Mouse (Mus musculus): ENCODE results near the gene Npcd.

DNA sequence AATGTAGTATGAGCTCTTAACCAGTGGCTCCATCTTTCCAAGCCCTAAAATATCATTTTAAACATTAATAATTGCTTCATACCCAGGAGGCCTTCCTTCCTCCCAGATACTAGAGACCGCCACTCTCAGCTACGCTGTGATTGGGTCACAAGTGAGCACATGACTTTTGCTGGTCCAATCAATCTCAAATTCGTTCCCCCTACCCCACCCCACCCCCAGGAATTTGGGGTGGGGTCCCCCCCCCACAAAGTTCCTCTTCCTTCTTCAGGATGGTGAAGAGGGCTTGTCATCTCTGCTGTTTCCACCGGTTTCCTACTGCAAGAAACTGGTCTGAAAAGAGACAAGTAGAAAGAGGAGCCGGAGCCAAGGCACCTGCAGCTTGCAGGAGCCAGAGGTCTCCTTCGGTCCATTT is 44.7 kb upstream of the Npcd start:
- TF ChIP-seq CTCF (IDR thresholded peaks at IDR 0.05; ENCODE audit: borderline replicate concordance, insufficient read depth, low read length) (no peak), POLR2A (IDR thresholded peaks at IDR 0.05; ENCODE audit: low read depth, low read length) (no peak)

All from embryonic fibroblast, embryonic 13.5 days (primary cell).